Mouse (Mus musculus): ENCODE results near the gene Opa1. TPM values are rescaled to one million over a fixed set of nuclear protein-coding genes. Genes with fewer than 3 reads are reported as not detected.

The Opa1 gene
- polyA plus RNA-seq, 1 experiment from 2014 or later: 55.7 TPM

- no peak overlapping the region for H3K27ac ChIP-seq (ENCODE audit: low read depth, low read length)
- H3K9ac ChIP-seq (ENCODE audit: low read length): no peak overlapping the region
- H3K4me1 ChIP-seq (ENCODE audit: control insufficient read depth, insufficient read depth, low read length): peaks cover 14% of the 10 kb centered on the region
- WGBS: 66% methylated on average over 5 of the region's 5 CpGs
- no peak overlapping the region for H3K4me2 ChIP-seq (ENCODE audit: low read depth)
- ATAC-seq (ENCODE audit: insufficient read depth, low FRiP score, low TSS enrichment): no peak
- DNase-seq (ENCODE audit: low spot score): no peak
- H3K27me3 ChIP-seq (ENCODE audit: control insufficient read depth, insufficient read depth, low read length): no peaks in the 10 kb centered on the region
- H3K36me3 ChIP-seq (ENCODE audit: control insufficient read depth, insufficient read depth, low read length): no peaks in the 10 kb centered on the region
- no peak overlapping the region for H3K4me3 ChIP-seq (ENCODE audit: low read depth, low read length)
- H3K9me3 ChIP-seq (ENCODE audit: control insufficient read depth, low read length): no peaks in the 10 kb centered on the region
Observed at GRCm38 (mm10) chr16:29679607-29680006, 100.5 kb downstream of the Opa1 start.

- no peak overlapping the region for H3K4me2 ChIP-seq (ENCODE audit: low read depth)
- no peak for DNase-seq (ENCODE audit: low spot score)
- no peaks in the 10 kb centered on the region for H3K9me3 ChIP-seq (ENCODE audit: control insufficient read depth, low read length)
- no peak overlapping the region for H3K27ac ChIP-seq (ENCODE audit: low read depth, low read length)
- WGBS: 59% methylated on average over 18 of the region's 18 CpGs
- peaks cover 14% of the 10 kb centered on the region for H3K4me1 ChIP-seq (ENCODE audit: control insufficient read depth, insufficient read depth, low read length)
- no peaks in the 10 kb centered on the region for H3K36me3 ChIP-seq (ENCODE audit: control insufficient read depth, insufficient read depth, low read length)
- 0 out of 2 replicates have a peak overlapping the region, but pooled peaks have one; percentile 10 for H3K9ac ChIP-seq (ENCODE audit: low read length)
- no peak for ATAC-seq (ENCODE audit: insufficient read depth, low FRiP score, low TSS enrichment)
- H3K4me3 ChIP-seq (ENCODE audit: low read depth, low read length): no peak overlapping the region
- H3K27me3 ChIP-seq (ENCODE audit: control insufficient read depth, insufficient read depth, low read length): no peaks in the 10 kb centered on the region
Observed at GRCm38 (mm10) chr16:29680548-29681175, 101.5 kb downstream of the Opa1 start.

DNA sequence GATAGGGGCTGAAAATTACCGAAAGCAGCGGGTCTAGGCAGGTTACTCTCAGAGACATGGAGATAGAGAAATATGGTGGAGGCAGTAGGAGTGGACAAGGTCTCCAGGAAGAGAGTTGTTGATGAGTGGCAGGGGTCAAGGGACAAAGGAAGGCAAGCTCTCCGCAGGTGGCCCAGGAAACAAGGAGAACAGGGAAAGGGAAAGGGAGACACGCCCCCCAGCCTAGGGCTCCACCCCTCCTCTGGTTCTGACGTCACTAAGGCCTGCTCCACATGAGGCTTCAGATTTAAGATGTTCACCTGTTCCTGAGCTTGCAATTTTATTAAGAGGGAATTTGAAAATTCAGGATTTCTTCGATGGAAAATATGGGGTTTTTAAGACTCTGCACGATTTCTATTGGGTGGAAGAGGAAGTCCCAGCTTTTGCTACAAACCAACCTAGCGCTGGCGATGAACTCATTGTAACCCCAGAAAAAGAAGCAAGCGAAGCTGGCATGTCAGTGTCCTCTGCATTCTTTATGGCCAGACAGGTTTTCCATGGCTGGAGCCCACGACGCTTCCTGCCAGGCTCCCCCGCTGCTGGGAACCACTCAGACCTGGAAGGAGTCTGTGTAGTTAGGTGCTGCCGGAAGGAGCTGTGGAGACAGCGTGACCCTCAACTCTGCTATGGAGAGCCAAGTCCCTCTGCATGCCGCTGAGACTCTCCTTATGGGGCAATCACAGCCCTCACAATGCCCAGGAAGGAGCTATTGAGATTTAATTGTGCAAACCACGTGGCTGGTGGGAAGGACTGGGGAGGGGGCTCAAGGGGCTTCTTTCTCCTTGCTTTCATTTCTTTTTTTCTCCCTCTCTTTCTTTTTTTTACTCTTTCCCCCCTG, 103.7 kb downstream of the Opa1 start:
- ATAC-seq (ENCODE audit: insufficient read depth, low FRiP score, low TSS enrichment): peak; percentile 75
- H3K4me1 ChIP-seq (ENCODE audit: control insufficient read depth, insufficient read depth, low read length): peaks cover 14% of the 10 kb centered on the region
- no peak overlapping the region for H3K4me3 ChIP-seq (ENCODE audit: low read depth, low read length)
- H3K9ac ChIP-seq (ENCODE audit: low read length): peak overlapping the region; percentile 52
- peak overlapping the region; percentile 79 for H3K27ac ChIP-seq (ENCODE audit: low read depth, low read length)
- H3K27me3 ChIP-seq (ENCODE audit: control insufficient read depth, insufficient read depth, low read length): no peaks in the 10 kb centered on the region
- 14% methylated on average over 17 of the region's 17 CpGs for WGBS
- peak overlapping the region; percentile 43 for H3K4me2 ChIP-seq (ENCODE audit: low read depth)
- no peaks in the 10 kb centered on the region for H3K36me3 ChIP-seq (ENCODE audit: control insufficient read depth, insufficient read depth, low read length)
- peak; percentile 70 for DNase-seq (ENCODE audit: low spot score)
- no peaks in the 10 kb centered on the region for H3K9me3 ChIP-seq (ENCODE audit: control insufficient read depth, low read length)

DNA sequence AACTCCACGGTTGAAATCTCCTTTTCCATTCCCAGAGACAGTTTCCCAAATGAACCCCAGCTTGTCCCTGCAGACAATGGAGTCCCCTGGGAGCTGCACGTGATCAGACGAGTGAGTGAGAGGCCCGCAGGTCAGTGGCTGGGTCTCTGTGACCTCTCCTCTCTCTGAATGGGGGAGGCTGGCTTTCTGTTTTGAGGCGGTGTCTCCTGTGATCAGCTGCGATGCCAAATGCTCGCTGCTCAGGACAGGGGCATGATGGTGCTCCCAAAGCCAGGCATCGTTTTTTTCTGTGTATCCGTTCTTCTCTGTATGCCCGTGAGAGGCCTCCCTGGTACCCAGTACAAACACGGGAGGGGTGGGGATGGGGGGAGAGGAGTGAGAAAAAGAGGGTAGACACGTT, 104.4 kb downstream of the Opa1 start:
- H3K36me3 ChIP-seq (ENCODE audit: control insufficient read depth, insufficient read depth, low read length): no peaks in the 10 kb centered on the region
- no peak overlapping the region for H3K4me3 ChIP-seq (ENCODE audit: low read depth, low read length)
- 4% methylated on average over 12 of the region's 12 CpGs for WGBS
- H3K27ac ChIP-seq (ENCODE audit: low read depth, low read length): peak overlapping the region; percentile 79
- peak overlapping the region; percentile 43 for H3K4me2 ChIP-seq (ENCODE audit: low read depth)
- peak overlapping the region; percentile 52 for H3K9ac ChIP-seq (ENCODE audit: low read length)
- DNase-seq (ENCODE audit: low spot score) (peak; percentile 86), ATAC-seq (ENCODE audit: insufficient read depth, low FRiP score, low TSS enrichment) (peak; percentile 81)
- H3K27me3 ChIP-seq (ENCODE audit: control insufficient read depth, insufficient read depth, low read length): no peaks in the 10 kb centered on the region
- H3K4me1 ChIP-seq (ENCODE audit: control insufficient read depth, insufficient read depth, low read length): peaks cover 14% of the 10 kb centered on the region
- H3K9me3 ChIP-seq (ENCODE audit: control insufficient read depth, low read length): no peaks in the 10 kb centered on the region

DNA sequence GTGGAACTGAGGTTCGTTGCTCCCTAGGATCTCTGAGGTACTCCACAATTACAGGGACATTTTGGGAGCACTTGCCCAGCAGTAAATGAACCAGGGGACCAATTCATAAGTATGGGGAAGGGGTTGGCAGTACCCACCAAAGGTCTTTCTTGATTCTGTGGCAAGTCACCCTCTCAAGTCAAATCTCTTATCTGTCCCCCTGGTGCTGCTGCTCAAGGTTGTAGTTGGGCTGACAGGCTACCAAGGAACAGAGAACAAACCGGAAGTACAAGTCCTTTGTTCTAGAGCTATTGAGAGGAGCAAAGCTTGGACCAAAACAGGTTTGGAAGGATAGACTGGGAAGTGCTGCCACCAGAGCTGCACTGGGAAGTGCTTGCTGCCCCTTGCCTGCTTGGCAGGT, 105.0 kb downstream of the Opa1 start:
- Histone ChIP-seq H3K4me1 (ENCODE audit: control insufficient read depth, insufficient read depth, low read length) (peaks cover 14% of the 10 kb centered on the region), H3K27me3 (ENCODE audit: control insufficient read depth, insufficient read depth, low read length) (no peaks in the 10 kb centered on the region), H3K4me3 (ENCODE audit: low read depth, low read length) (no peak overlapping the region), H3K36me3 (ENCODE audit: control insufficient read depth, insufficient read depth, low read length) (no peaks in the 10 kb centered on the region), H3K4me2 (ENCODE audit: low read depth) (no peak overlapping the region), H3K9ac (ENCODE audit: low read length) (no peak overlapping the region), H3K27ac (ENCODE audit: low read depth, low read length) (0 out of 2 replicates have a peak overlapping the region, but pooled peaks have one; percentile 79), H3K9me3 (ENCODE audit: control insufficient read depth, low read length) (no peaks in the 10 kb centered on the region)
- ATAC-seq (ENCODE audit: insufficient read depth, low FRiP score, low TSS enrichment) (no peak), DNase-seq (ENCODE audit: low spot score) (no peak)
- WGBS: 51% methylated on average over 2 of the region's 2 CpGs

DNA sequence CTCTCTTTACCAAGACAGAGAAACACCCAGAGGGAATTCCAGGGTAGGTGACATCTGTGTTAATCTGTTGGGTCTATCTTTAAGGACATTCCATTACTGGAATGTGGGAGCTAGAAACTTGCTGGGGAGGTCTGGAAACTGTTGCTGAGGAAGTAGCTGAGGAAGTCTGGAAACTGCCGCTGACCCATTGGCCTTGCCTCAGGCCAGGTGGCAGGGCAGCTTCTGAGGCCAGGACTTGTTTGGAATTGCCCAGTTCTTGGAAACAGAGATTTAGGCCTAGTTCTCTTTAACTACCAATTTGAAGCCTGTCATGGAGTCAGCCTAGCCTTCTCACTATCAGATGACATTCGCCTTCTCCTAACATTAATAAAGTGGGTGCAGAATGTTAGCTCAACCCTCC, 105.5 kb downstream of the Opa1 start:
- Histone ChIP-seq H3K9me3 (ENCODE audit: control insufficient read depth, low read length) (no peaks in the 10 kb centered on the region), H3K9ac (ENCODE audit: low read length) (no peak overlapping the region), H3K4me1 (ENCODE audit: control insufficient read depth, insufficient read depth, low read length) (peaks cover 14% of the 10 kb centered on the region), H3K4me2 (ENCODE audit: low read depth) (no peak overlapping the region), H3K27me3 (ENCODE audit: control insufficient read depth, insufficient read depth, low read length) (no peaks in the 10 kb centered on the region), H3K4me3 (ENCODE audit: low read depth, low read length) (no peak overlapping the region), H3K36me3 (ENCODE audit: control insufficient read depth, insufficient read depth, low read length) (no peaks in the 10 kb centered on the region), H3K27ac (ENCODE audit: low read depth, low read length) (no peak overlapping the region)
- WGBS: 100% methylated on average over 2 of the region's 2 CpGs
- ATAC-seq (ENCODE audit: insufficient read depth, low FRiP score, low TSS enrichment) (no peak), DNase-seq (ENCODE audit: low spot score) (no peak)

GRCm38 (mm10) chr16:29686141-29686540, 107.0 kb downstream of the Opa1 start:
- Histone ChIP-seq H3K9ac (ENCODE audit: low read length) (no peak overlapping the region), H3K4me2 (ENCODE audit: low read depth) (no peak overlapping the region), H3K27me3 (ENCODE audit: control insufficient read depth, insufficient read depth, low read length) (no peaks in the 10 kb centered on the region), H3K9me3 (ENCODE audit: control insufficient read depth, low read length) (no peaks in the 10 kb centered on the region), H3K4me1 (ENCODE audit: control insufficient read depth, insufficient read depth, low read length) (peaks cover 14% of the 10 kb centered on the region), H3K36me3 (ENCODE audit: control insufficient read depth, insufficient read depth, low read length) (no peaks in the 10 kb centered on the region), H3K4me3 (ENCODE audit: low read depth, low read length) (no peak overlapping the region), H3K27ac (ENCODE audit: low read depth, low read length) (no peak overlapping the region)
- DNase-seq (ENCODE audit: low spot score) (no peak), ATAC-seq (ENCODE audit: insufficient read depth, low FRiP score, low TSS enrichment) (no peak)
- WGBS: 58% methylated on average over 6 of the region's 6 CpGs

DNA sequence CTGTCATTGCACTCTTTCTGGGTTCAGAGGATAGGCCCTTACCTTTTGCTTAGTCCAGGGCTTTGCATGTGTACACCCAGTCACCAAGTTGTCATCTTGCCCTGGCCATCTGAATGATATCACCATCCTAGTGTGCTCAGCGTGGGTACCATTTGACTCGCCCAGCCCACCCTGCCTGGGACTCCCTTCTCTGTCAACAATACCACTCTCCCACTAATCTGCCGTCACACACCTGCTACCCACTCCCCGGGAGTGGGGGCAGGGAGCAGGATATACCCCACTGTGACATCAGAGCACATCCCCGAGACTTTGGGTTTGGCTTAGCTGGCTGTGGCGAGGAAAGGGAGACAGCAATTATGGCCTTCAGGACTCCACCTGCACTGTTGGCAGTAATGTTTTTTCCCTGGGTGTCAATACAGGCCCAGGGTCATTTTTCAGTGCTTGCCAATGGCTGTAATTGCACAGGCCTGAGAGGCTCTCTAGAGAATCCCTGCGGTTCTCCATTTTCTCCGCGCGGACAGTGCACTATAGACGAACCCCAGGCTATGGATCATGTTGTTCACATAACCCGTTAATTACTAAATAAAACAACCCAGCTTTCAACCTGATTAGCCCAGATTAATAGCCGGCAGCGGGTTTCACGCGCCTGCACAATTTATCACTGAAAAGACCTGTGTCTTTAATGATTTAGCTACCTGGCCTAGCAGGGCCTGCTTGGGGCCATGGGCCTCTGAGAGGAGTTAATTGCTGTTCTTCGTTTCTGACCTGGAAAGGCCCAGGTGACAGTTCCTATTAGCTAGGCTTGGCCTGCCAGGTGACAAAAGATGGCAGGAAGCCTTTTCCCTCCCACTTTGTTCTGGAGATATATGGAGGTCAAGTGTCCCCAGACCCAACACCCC, 109.1 kb downstream of the Opa1 start:
- no peak overlapping the region for H3K9ac ChIP-seq (ENCODE audit: low read length)
- H3K36me3 ChIP-seq (ENCODE audit: control insufficient read depth, insufficient read depth, low read length): no peaks in the 10 kb centered on the region
- 38% methylated on average over 17 of the region's 17 CpGs for WGBS
- no peaks in the 10 kb centered on the region for H3K27me3 ChIP-seq (ENCODE audit: control insufficient read depth, insufficient read depth, low read length)
- peak; percentile 35; the same call in 1 of the 2 replicates for ATAC-seq (ENCODE audit: insufficient read depth, low FRiP score, low TSS enrichment)
- no peak overlapping the region for H3K27ac ChIP-seq (ENCODE audit: low read depth, low read length)
- no peak overlapping the region for H3K4me3 ChIP-seq (ENCODE audit: low read depth, low read length)
- no peak overlapping the region for H3K4me2 ChIP-seq (ENCODE audit: low read depth)
- peaks cover 7% of the 10 kb centered on the region for H3K4me1 ChIP-seq (ENCODE audit: control insufficient read depth, insufficient read depth, low read length)
- DNase-seq (ENCODE audit: low spot score): peak; percentile 51
- H3K9me3 ChIP-seq (ENCODE audit: control insufficient read depth, low read length): no peaks in the 10 kb centered on the region
